Mouse (Mus musculus): ENCODE data around the gene Tada1. TPM values are rescaled to one million over a fixed set of nuclear protein-coding genes. Genes with fewer than 3 reads are reported as not detected.
A peak's percentile ranks its signal among the peaks of the same experiment; 100 is the strongest.

Tada1 gene
- 1 to 10 TPM; 3.8 to 4.5 TPM for total RNA-seq (2021)
- long read RNA-seq, experiment 1, transcript Tada1-201 (8 exons, 2,215 nt), result major isoform, 8 of 9 reads
- long read RNA-seq, experiment 1, partial matches to known transcripts, result 0 of 9 reads
- long read RNA-seq, experiment 1, other reads (novel, unspliced or antisense), result 1 of 9 reads
- long read RNA-seq, experiment 2, transcript Tada1-201 (8 exons, 2,215 nt), result major isoform, 8 of 10 reads
- long read RNA-seq, experiment 2, partial matches to known transcripts, result 0 of 10 reads
- long read RNA-seq, experiment 2, other reads (novel, unspliced or antisense), result 2 of 10 reads

GRCm38 (mm10) chr1:166379013-166379629 lies at the start of gene Tada1:
Gene Tada1 (plus strand): TSS chr1:166379097.
- peak; percentile 93 for DNase-seq (ENCODE audit: low spot score)

GRCm38 (mm10) chr1:166330752-166331151 lies 48.1 kb upstream of the Tada1 start:
- no peak for DNase-seq (ENCODE audit: low spot score)

- peak; percentile 11 for DNase-seq (ENCODE audit: low spot score)
These were observed 39.8 kb upstream of the Tada1 start for GRCm38 (mm10) chr1:166339110-166339509.

GRCm38 (mm10) chr1:166342060-166342459 lies 36.8 kb upstream of the Tada1 start:
- DNase-seq (ENCODE audit: low spot score), result no peak

GRCm38 (mm10) chr1:166342539-166342938 lies 36.4 kb upstream of the Tada1 start:
- no peak for DNase-seq (ENCODE audit: low spot score)

GRCm38 (mm10) chr1:166343586-166343985 lies 35.3 kb upstream of the Tada1 start:
- DNase-seq (ENCODE audit: low spot score), result no peak

- DNase-seq (ENCODE audit: low spot score), result no peak
These were observed 34.4 kb upstream of the Tada1 start for GRCm38 (mm10) chr1:166344300-166345077.

- DNase-seq (ENCODE audit: low spot score), result no peak
These were observed 33.3 kb upstream of the Tada1 start for GRCm38 (mm10) chr1:166345602-166346001.

- DNase-seq (ENCODE audit: low spot score), result no peak
These were observed 32.0 kb upstream of the Tada1 start for GRCm38 (mm10) chr1:166346906-166347305.

GRCm38 (mm10) chr1:166349341-166349740 lies 29.6 kb upstream of the Tada1 start:
- no peak for DNase-seq (ENCODE audit: low spot score)

GRCm38 (mm10) chr1:166349751-166350150 lies 29.1 kb upstream of the Tada1 start:
- DNase-seq (ENCODE audit: low spot score), result no peak

- peak; percentile 87 for DNase-seq (ENCODE audit: low spot score)
These were observed 18.6 kb upstream of the Tada1 start for GRCm38 (mm10) chr1:166360157-166360855.

- no peak for DNase-seq (ENCODE audit: low spot score)
These were observed 18.0 kb upstream of the Tada1 start for GRCm38 (mm10) chr1:166360896-166361295.

GRCm38 (mm10) chr1:166361842-166362241 lies 17.1 kb upstream of the Tada1 start:
- no peak for DNase-seq (ENCODE audit: low spot score)

GRCm38 (mm10) chr1:166362659-166363058 lies 16.2 kb upstream of the Tada1 start:
- DNase-seq (ENCODE audit: low spot score), result no peak

GRCm38 (mm10) chr1:166363122-166363521 lies 15.8 kb upstream of the Tada1 start:
- no peak for DNase-seq (ENCODE audit: low spot score)

- DNase-seq (ENCODE audit: low spot score), result no peak
These were observed 1.7 kb upstream of the Tada1 start for GRCm38 (mm10) chr1:166377171-166377570.

GRCm38 (mm10) chr1:166378431-166379012 lies 375 bp upstream of the Tada1 start:
- peak; percentile 11 for DNase-seq (ENCODE audit: low spot score)

- DNase-seq (ENCODE audit: low spot score), result peak; percentile 56
These were observed 834 bp downstream of the Tada1 start for GRCm38 (mm10) chr1:166379630-166380231.

GRCm38 (mm10) chr1:166381336-166381735 lies 2.4 kb downstream of the Tada1 start:
- no peak for DNase-seq (ENCODE audit: low spot score)

- no peak for DNase-seq (ENCODE audit: low spot score)
These were observed 2.9 kb downstream of the Tada1 start for GRCm38 (mm10) chr1:166381821-166382220.

Data from gastrocnemius, adult 18-20 months (tissue).